Mouse (Mus musculus) liver, adult 2 months (tissue): ENCODE results near the gene Chn2.

ENCODE experiments used
- CTCF ChIP-seq: fragments of 200-500 bp; IDR thresholded peaks from 2 replicates; pipeline ENCODE4 v1.5.1; 2011; ENCODE audit warnings: low read depth, low read length, control low read depth
- POLR2A ChIP-seq: fragments of 200-500 bp; IDR thresholded peaks from 2 replicates; pipeline ENCODE4 v1.6.1; 2011; ENCODE audit warnings: low read length, control low read depth; ENCODE audit not compliant: insufficient read depth; ENCODE audit errors: extremely low read depth

GRCm38 (mm10) chr6:54030776-54031175, 8.6 kb upstream of the Chn2 start:
- TF ChIP-seq CTCF = no peak
- TF ChIP-seq POLR2A = no peak
